Mouse (Mus musculus): ENCODE measurements around the gene Ttll10.

DNA sequence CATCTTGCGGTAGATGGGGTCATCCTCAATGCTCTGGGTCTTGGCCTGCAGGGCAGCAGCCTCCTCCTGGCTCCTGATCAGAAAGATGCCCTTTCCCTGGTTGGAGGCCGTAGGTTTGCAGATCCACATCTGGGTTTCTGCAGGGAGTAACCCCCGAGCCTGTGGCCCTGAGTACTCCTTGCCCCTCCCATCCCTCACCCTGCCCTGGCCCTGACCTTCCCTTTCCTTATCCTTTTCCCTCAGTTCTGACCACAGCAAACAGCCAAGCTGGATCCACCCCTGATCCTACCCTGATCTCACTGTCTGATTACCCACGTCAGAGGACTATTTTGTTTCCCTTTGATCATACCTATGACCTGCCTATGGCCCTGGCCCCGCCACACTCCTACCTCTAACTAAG, 14.5 kb downstream of the Ttll10 start:
- no peak for TF ChIP-seq CTCF (IDR thresholded peaks at IDR 0.05; ENCODE audit: low read depth)
- no peak for TF ChIP-seq EP300 (IDR thresholded peaks at IDR 0.05; ENCODE audit: low read depth)

All from liver, postnatal 0 days (tissue).